Mouse (Mus musculus): ENCODE measurements around the gene Ccnc.

Gene Ccnc

GRCm38 (mm10) chr4:21801620-21802019, 74.1 kb downstream of the Ccnc start:
- DNase-seq (ENCODE audit: low read depth, low spot score): no peak

DNA sequence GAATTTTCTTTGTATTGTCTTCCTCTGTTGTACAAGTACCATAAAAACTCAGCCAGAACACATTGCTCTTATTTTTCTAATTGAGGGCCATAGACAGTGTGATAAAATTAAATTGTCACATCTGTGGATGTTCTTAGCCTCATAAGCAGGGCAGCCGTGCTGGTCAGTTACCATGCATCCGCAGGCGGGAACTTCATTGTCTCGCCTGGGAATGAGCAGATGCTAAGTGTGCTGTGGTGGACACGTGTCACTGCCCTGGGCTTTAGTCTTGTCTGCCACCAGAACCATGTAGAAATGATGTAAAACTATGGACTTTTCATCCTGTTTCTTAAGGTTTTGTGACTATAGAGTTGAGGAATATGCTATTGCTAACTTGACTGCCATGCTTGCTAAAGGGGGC, 79.7 kb downstream of the Ccnc start:
- no peak for DNase-seq (ENCODE audit: low read depth, low spot score)
